Mouse (Mus musculus): ENCODE data around the gene Crtc1. TPM values are rescaled to one million over a fixed set of nuclear protein-coding genes. Genes with fewer than 3 reads are reported as not detected.
A peak's percentile ranks its signal among the peaks of the same experiment; 100 is the strongest.

Gene Crtc1
- total RNA-seq, 2 experiments from 2014 or later: 7.8 to 9.0 TPM

GRCm38 (mm10) chr8:70347860-70348420, 91.4 kb downstream of the Crtc1 start:
- DNase-seq: no peak

GRCm38 (mm10) chr8:70347443-70347842, 91.9 kb downstream of the Crtc1 start:
- no peak for DNase-seq

GRCm38 (mm10) chr8:70344279-70344678, 95.1 kb downstream of the Crtc1 start:
- no peak for DNase-seq

- peak in 1 of 2 experiments; percentile 55 for DNase-seq
These were observed 95.7 kb downstream of the Crtc1 start for GRCm38 (mm10) chr8:70343696-70344095.

GRCm38 (mm10) chr8:70343076-70343475, 96.3 kb downstream of the Crtc1 start:
- no peak for DNase-seq

- no peak for DNase-seq
These were observed 97.4 kb downstream of the Crtc1 start for GRCm38 (mm10) chr8:70342007-70342406.

GRCm38 (mm10) chr8:70340659-70341058, 98.7 kb downstream of the Crtc1 start:
- DNase-seq: no peak

GRCm38 (mm10) chr8:70338931-70339330, 100.4 kb downstream of the Crtc1 start:
- no peak for DNase-seq

GRCm38 (mm10) chr8:70332878-70333202, 106.5 kb downstream of the Crtc1 start:
- no peak for DNase-seq

Other genes with a start within 250 kb of the Crtc1 start
- gene Slc25a42, start 227.3 kb downstream of the Crtc1 start, total RNA-seq (2021): 10 to 100 TPM; 53.5 to 54.8 TPM
- gene Sugp2, start 205.4 kb downstream of the Crtc1 start, total RNA-seq (2021): 10 to 100 TPM; 37.3 to 39.1 TPM
- gene Armc6, start 205.1 kb downstream of the Crtc1 start, total RNA-seq (2021): 1 to 10 TPM; 6.8 to 7.8 TPM
- gene Homer3, start 156.8 kb downstream of the Crtc1 start, total RNA-seq (2021): 1 to 10 TPM; 7.7 to 8.4 TPM
- 10 to 100 TPM; 27.4 to 34.6 TPM for gene Ddx49, start 137.1 kb downstream of the Crtc1 start, total RNA-seq (2021)
- gene Cope, start 137.1 kb downstream of the Crtc1 start, total RNA-seq (2021): 100 to 1,000 TPM; 157 to 174 TPM
- under 1 TPM; 0.55 to 0.57 TPM for gene Cers1, start 123.8 kb downstream of the Crtc1 start, total RNA-seq (2021)
- gene Gdf1, start 109.8 kb downstream of the Crtc1 start, total RNA-seq (2021): under 1 TPM in 1 of 2 experiments, not detected in 1; 0.28 TPM
- 10 to 100 TPM; 46.1 to 46.8 TPM for gene Upf1, start 86.3 kb downstream of the Crtc1 start, total RNA-seq (2021)
- gene Comp, start 66.0 kb downstream of the Crtc1 start, total RNA-seq (2021): 1 to 10 TPM; 5.1 to 6.6 TPM
- gene Klhl26, start 37.4 kb upstream of the Crtc1 start, total RNA-seq (2021): 1 to 10 TPM; 8.4 to 9.7 TPM
- gene Tmem59l, start 47.8 kb upstream of the Crtc1 start, total RNA-seq (2021): not detected
- gene Crlf1, start 53.6 kb upstream of the Crtc1 start, total RNA-seq (2021): under 1 TPM; 0.20 to 0.62 TPM
- 100 to 1,000 TPM; 113 to 128 TPM for gene Rex1bd, start 67.2 kb upstream of the Crtc1 start, total RNA-seq (2021)
- 1,000 to 10,000 TPM; 1,328 to 1,514 TPM for gene Uba52, start 71.2 kb upstream of the Crtc1 start, total RNA-seq (2021)
- gene Fkbp8, start 88.1 kb upstream of the Crtc1 start, total RNA-seq (2021): 100 to 1,000 TPM; 120 to 129 TPM
- 100 to 1,000 TPM in 1 of 2 experiments, 10 to 100 TPM in 1; 92.4 to 107 TPM for gene Kxd1, start 88.4 kb upstream of the Crtc1 start, total RNA-seq (2021)
- 10 to 100 TPM; 10.9 to 12.0 TPM for gene Ell, start 99.9 kb upstream of the Crtc1 start, total RNA-seq (2021)
- 10 to 100 TPM; 15.4 to 28.2 TPM for gene Isyna1, start 154.8 kb upstream of the Crtc1 start, total RNA-seq (2021)
- gene Ssbp4, start 169.3 kb upstream of the Crtc1 start, total RNA-seq (2021): 10 to 100 TPM; 29.9 to 35.7 TPM
- 1 to 10 TPM; 1.6 to 2.5 TPM for gene Lrrc25, start 176.6 kb upstream of the Crtc1 start, total RNA-seq (2021)
- 1 to 10 TPM; 1.4 to 2.0 TPM for gene Gdf15, start 192.9 kb upstream of the Crtc1 start, total RNA-seq (2021)
- gene Pgpep1, start 220.8 kb upstream of the Crtc1 start, total RNA-seq (2021): 10 to 100 TPM; 40.5 to 41.1 TPM
- 10 to 100 TPM; 66.7 to 73.1 TPM for gene Lsm4, start 233.7 kb upstream of the Crtc1 start, total RNA-seq (2021)

All from heart, adult 18-20 months (tissue).